Mouse (Mus musculus) heart, embryonic 13.5 days (tissue): ENCODE results near the gene Fam131b. TPM values are rescaled to one million over a fixed set of nuclear protein-coding genes. Genes with fewer than 3 reads are reported as not detected.
A peak's percentile ranks its signal among the peaks of the same experiment; 100 is the strongest.

Source experiments
- ATAC-seq: fragments of 200-750 bp; cut with Nextera tagmentation; 2 replicates; pipeline ENCODE4 v1.8.0; 2017; ENCODE audit warnings: moderate TSS enrichment; ENCODE audit not compliant: insufficient number of reproducible peaks, low FRiP score, low TSS enrichment; ENCODE audit errors: extremely low read depth
- H3K27ac ChIP-seq: fragments of 300-500 bp; sonication (generic); replicated peaks from 2 replicates; pipeline ENCODE4 v1.5.1; 2015; ENCODE audit warnings: moderate library complexity, mild to moderate bottlenecking, inconsistent platforms
- H3K27me3 ChIP-seq: fragments of 300-500 bp; sonication (generic); replicated peaks from 2 replicates; pipeline ENCODE4 v1.6.1; 2015; ENCODE audit warnings: mild to moderate bottlenecking, inconsistent platforms
- H3K36me3 ChIP-seq: fragments of 300-500 bp; sonication (generic); 2 replicates; pipeline ENCODE4 v1.6.1; 2015; ENCODE audit warnings: mild to moderate bottlenecking, inconsistent platforms
- H3K4me1 ChIP-seq: fragments of 300-500 bp; sonication (generic); 2 replicates; pipeline ENCODE4 v1.6.1; 2015; ENCODE audit warnings: inconsistent platforms
- H3K4me2 ChIP-seq: fragments of 300-500 bp; sonication (generic); 2 replicates; pipeline ENCODE4 v1.6.1; 2015; ENCODE audit warnings: inconsistent platforms, mild to moderate bottlenecking, moderate library complexity
- H3K4me3 ChIP-seq: fragments of 300-500 bp; sonication (generic); 2 replicates; pipeline ENCODE4 v1.5.1; 2015; ENCODE audit warnings: moderate library complexity, mild to moderate bottlenecking, inconsistent platforms
- H3K9ac ChIP-seq: fragments of 300-500 bp; sonication (generic); 2 replicates; pipeline ENCODE4 v1.6.1; 2015; ENCODE audit warnings: inconsistent platforms, mild to moderate bottlenecking, moderate library complexity
- H3K9me3 ChIP-seq: fragments of 300-500 bp; sonication (generic); 2 replicates; pipeline ENCODE4 v1.6.1; 2016; ENCODE audit warnings: inconsistent platforms
- WGBS: fragments of 180-500 bp; shearing (Covaris S2); methylation state at CpG from one replicate; pipeline ENCODE4 v1.1.7; 2015; ENCODE audit warnings: mixed read lengths; 5-methylcytosine and 5-hydroxymethylcytosine counted together
- polyA plus RNA-seq: library from polyadenylated mRNA; unstranded; fragments of >200 nt; fragmentation: Nextera tagmentation; extraction: Ambion mirVana; gene quantifications from 2 replicates; pipeline ENCODE4 v1.2.1, GENCODE M21; 2015

The Fam131b gene
- polyA plus RNA-seq, 1 experiment from 2014 or later, result 0.17 TPM

DNA sequence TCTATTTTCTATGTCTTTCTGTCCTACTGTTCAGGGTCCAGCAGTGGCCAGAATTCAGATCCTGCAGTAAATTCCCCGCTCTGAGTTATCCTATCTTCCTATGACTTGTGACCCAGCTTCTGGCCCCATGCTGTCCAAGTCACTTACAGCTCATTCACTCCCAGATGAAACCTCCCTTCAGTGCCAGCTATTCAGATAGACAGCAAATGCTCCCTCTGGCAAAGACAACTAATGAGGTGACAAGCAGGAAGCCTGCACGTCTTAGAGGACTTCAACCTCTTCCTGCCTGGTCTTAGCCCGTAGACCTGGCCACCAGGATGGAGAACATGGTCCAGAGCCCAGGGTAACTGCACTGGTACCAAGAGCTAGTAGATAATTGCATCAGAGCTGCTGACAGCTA, 38.5 kb upstream of the Fam131b start:
- peaks cover 44% of the 10 kb centered on the region for H3K36me3 ChIP-seq
- no peak for ATAC-seq
- no peaks in the 10 kb centered on the region for H3K9me3 ChIP-seq
- H3K4me2 ChIP-seq, result no peak overlapping the region
- H3K4me3 ChIP-seq, result no peak overlapping the region
- WGBS, result 37% methylated on average over 3 of the region's 3 CpGs
- H3K27me3 ChIP-seq, result no peaks in the 10 kb centered on the region
- H3K27ac ChIP-seq, result peak overlapping the region; percentile 72
- 0 out of 2 replicates have a peak overlapping the region, but pooled peaks have one; percentile 50 for H3K9ac ChIP-seq
- peaks cover 62% of the 10 kb centered on the region for H3K4me1 ChIP-seq

DNA sequence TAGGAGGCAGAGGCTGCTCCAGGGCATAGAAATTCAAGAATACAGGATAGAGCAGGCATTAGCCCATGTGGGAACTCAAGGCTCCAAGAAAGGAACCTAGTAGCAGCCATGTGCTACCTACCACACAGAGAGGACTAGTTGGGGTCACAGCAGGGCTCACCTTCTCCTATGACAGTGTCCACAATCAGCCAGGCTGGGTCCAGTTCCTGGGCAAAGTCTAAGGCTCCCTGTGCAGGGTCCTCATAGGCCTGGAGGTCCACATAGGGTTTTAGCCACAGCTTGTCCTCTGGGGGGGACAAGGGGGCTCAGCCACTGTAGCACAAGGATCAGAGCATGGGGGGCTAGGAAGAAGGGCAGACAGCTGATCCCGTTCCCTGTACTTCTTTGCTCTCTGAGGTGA, 38.1 kb upstream of the Fam131b start:
- peak overlapping the region; percentile 50 for H3K9ac ChIP-seq
- no peak for ATAC-seq
- H3K36me3 ChIP-seq, result peaks cover 49% of the 10 kb centered on the region
- H3K9me3 ChIP-seq, result no peaks in the 10 kb centered on the region
- peaks cover 67% of the 10 kb centered on the region for H3K4me1 ChIP-seq
- 62% methylated on average over 1 of the region's 1 CpGs for WGBS
- H3K4me3 ChIP-seq, result no peak overlapping the region
- H3K4me2 ChIP-seq, result no peak overlapping the region
- H3K27me3 ChIP-seq, result no peaks in the 10 kb centered on the region
- peak overlapping the region; percentile 72 for H3K27ac ChIP-seq

DNA sequence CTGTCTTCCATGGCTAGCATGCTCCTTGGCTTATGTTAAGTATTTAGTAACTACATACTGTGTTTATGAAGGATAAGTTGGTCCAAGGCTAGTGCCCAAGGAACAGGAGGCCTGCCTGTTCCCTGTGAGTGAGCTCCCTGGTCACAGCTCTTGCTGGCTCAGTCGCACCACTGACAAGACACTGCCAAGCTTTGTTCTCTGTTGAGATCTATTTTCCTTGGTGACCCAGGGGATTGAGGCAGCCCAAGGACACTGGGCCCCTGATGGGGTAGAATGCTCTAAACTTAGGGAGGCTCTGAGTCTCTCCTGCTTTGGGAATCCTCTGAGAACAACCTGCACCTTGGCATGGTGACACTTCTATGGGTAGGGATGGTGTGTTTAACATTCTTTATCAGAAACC, 37.6 kb upstream of the Fam131b start:
- H3K27ac ChIP-seq, result peak overlapping the region; percentile 72
- WGBS, result 36% methylated on average over 1 of the region's 1 CpGs
- no peak overlapping the region for H3K4me2 ChIP-seq
- H3K27me3 ChIP-seq, result no peaks in the 10 kb centered on the region
- peaks cover 53% of the 10 kb centered on the region for H3K36me3 ChIP-seq
- peaks cover 71% of the 10 kb centered on the region for H3K4me1 ChIP-seq
- no peaks in the 10 kb centered on the region for H3K9me3 ChIP-seq
- peak overlapping the region; percentile 50 for H3K9ac ChIP-seq
- H3K4me3 ChIP-seq, result no peak overlapping the region
- ATAC-seq, result no peak

DNA sequence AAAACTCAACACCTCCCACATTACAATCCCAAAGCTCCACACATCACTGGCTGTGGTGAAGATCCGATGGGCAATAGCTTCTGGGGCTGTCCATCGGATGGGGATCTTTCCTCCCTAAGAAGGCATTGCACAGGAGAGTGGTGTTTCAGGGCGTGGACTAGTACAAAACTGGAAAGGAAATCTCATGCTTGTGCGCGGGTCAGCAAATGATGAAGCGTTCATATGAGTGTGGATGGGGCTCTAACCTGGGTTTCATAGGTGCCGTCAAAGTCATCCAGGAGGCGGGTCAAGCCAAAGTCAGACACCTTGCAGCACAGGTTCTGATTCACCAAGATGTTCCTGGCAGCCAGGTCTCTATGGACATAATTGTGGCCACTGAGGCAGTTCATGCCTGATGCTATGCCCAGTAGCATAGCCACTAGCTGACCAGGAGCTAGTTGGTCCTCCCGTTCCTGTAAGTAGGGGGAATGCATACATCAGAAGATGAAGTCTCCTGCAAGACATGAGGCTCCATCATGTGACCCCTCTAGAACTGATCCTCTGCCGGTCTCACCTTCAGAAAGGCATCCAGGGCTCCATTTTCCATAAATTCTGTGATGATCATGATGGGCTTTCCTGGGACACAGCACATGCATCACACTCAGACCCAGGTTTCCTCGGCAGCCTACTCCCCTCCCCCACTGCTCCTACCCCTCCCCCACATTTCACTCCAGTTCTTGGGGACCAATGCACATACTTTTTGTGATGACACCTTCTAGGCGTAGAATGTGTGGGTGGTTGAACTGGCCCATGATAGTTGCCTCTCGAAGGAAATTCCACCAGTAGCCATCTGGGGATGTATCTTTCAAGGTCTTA, 36.8 kb upstream of the Fam131b start:
- Histone ChIP-seq H3K4me1 (peaks cover 79% of the 10 kb centered on the region), H3K9ac (no peak overlapping the region), H3K4me2 (no peak overlapping the region), H3K27ac (peak overlapping the region; percentile 93; the same call in 1 of the 2 replicates), H3K36me3 (peaks cover 61% of the 10 kb centered on the region), H3K4me3 (no peak overlapping the region), H3K9me3 (no peaks in the 10 kb centered on the region), H3K27me3 (no peaks in the 10 kb centered on the region)
- 84% methylated on average over 13 of the region's 13 CpGs for WGBS
- no peak for ATAC-seq

DNA sequence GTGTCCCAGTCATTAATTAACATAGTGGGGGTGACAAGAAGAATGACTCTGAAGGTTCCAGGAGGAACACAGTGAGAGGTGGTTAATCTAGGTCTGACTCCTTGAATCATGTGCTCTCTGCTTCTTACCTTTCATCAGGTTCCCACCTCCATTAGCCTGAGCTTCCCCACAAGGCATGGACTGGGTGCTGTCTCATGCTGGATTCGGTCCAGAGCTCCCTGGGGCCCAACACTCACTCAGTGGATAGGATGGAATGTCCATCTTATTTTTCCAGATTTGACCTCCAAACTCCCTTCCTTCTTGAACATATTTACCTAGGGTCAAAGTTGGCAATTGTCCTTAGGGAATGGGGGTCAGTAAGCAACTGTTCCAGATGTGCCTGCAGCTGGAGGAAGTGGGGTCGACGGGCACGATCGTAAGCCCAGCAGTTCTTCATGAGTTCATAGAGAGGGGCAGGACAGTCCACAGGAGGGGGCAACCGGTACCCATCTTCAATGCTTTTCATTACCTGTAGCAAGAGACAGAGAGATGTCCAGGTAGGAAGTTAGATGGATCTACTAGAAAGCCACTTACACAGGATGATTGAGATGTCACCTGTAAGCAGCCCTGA, 35.9 kb upstream of the Fam131b start:
- Histone ChIP-seq H3K9me3 (no peaks in the 10 kb centered on the region), H3K27ac (peak overlapping the region; percentile 93), H3K4me2 (no peak overlapping the region), H3K27me3 (no peaks in the 10 kb centered on the region), H3K36me3 (peaks cover 70% of the 10 kb centered on the region), H3K4me3 (no peak overlapping the region), H3K9ac (no peak overlapping the region), H3K4me1 (peaks cover 88% of the 10 kb centered on the region)
- 79% methylated on average over 6 of the region's 6 CpGs for WGBS
- ATAC-seq, result no peak

DNA sequence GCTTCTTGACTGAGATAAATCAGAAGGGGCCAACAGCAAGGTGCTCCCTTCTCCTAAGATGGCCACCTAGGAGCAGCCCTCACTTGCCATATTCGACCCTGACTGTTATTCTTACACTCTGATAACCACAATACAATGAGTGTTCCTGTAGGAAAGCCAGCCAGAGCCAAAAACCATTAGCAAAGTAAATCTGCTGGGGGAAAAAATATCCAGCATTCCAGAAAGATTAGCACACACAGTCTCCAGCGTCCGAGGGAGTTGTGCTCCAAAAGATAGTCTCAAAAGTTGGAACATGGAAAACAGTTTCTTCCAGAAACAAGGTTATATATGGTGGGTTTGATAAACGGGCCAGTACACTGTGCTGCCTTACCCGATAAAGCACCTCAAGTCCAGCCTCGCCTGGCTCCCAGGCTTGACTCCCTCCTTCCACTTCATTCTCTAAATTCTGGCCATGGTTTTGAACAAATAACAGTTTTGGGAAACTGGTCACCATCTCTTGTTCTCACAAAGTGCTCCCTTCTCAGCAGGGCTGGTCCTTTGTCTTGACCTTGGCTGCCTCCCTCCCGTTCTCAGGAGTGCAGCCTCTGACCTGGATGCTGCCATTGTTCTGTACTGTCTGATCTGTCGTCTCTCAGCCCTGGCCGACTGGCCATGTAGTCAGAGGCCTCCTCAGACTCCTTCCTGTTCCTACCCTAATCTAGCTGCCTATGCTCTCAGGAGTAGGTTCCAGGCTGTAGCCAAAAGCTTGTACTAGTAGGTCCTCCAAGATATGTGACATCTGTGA, 35.1 kb upstream of the Fam131b start:
- H3K27me3 ChIP-seq, result no peaks in the 10 kb centered on the region
- peaks cover 74% of the 10 kb centered on the region for H3K36me3 ChIP-seq
- no peaks in the 10 kb centered on the region for H3K9me3 ChIP-seq
- WGBS, result 30% methylated on average over 9 of the region's 9 CpGs
- H3K4me2 ChIP-seq, result peak overlapping the region; percentile 9; the same call in 1 of the 2 replicates
- no peak overlapping the region for H3K4me3 ChIP-seq
- no peak for ATAC-seq
- H3K4me1 ChIP-seq, result peaks cover 96% of the 10 kb centered on the region
- peak overlapping the region; percentile 33; the same call in 1 of the 2 replicates for H3K9ac ChIP-seq
- H3K27ac ChIP-seq, result peak overlapping the region; percentile 93

DNA sequence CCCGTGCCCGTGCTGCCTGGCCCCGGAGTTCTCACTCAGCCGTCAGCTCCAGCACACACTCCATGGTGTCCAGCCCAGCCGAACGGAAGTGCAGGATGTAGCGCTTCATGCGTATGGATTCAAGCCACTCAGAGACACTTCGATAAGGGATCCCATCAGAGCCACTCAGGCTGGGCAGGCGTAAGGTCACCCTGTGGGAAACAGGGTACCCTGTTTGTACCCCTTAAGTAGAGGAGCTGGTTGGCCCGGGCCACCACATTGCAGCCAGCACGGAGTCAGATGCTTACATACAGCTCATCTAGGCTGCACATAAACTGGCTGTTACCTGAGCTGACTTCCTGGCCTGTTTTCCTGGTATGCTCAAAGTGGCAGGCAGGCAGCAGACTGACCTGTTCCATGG, 34.5 kb upstream of the Fam131b start:
- WGBS, result 69% methylated on average over 12 of the region's 12 CpGs
- no peaks in the 10 kb centered on the region for H3K27me3 ChIP-seq
- H3K4me1 ChIP-seq, result peaks cover 100% of the 10 kb centered on the region
- peak overlapping the region; percentile 93 for H3K27ac ChIP-seq
- no peak overlapping the region for H3K4me3 ChIP-seq
- peak overlapping the region; percentile 9; the same call in 1 of the 2 replicates for H3K4me2 ChIP-seq
- no peaks in the 10 kb centered on the region for H3K9me3 ChIP-seq
- peaks cover 75% of the 10 kb centered on the region for H3K36me3 ChIP-seq
- H3K9ac ChIP-seq, result peak overlapping the region; percentile 52
- no peak for ATAC-seq

DNA sequence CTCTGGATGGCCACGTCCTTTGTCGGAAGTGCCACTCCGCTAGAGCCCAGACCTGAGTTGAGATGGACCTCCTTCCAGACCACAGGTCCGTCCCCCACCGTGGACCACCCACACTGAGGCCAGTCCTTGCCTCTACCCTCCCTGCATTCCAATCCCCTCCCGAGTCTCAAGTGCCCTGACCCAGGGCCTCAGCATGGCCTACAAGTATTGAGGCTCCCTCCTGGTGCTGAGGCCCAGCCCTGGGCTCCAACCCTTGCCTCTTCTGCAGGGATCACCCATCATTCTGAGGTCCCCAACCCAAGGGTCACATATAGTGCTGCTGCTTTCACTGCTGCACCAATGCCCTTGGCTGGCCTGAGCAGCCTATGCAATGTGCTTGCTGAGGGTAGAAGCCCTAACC, 33.5 kb upstream of the Fam131b start:
- Histone ChIP-seq H3K4me3 (no peak overlapping the region), H3K9ac (peak overlapping the region; percentile 62; the same call in 1 of the 2 replicates), H3K27me3 (no peaks in the 10 kb centered on the region), H3K4me2 (no peak overlapping the region), H3K4me1 (peaks cover 100% of the 10 kb centered on the region), H3K27ac (peak overlapping the region; percentile 55), H3K36me3 (peaks cover 82% of the 10 kb centered on the region), H3K9me3 (no peaks in the 10 kb centered on the region)
- 51% methylated on average over 6 of the region's 6 CpGs for WGBS
- no peak for ATAC-seq

DNA sequence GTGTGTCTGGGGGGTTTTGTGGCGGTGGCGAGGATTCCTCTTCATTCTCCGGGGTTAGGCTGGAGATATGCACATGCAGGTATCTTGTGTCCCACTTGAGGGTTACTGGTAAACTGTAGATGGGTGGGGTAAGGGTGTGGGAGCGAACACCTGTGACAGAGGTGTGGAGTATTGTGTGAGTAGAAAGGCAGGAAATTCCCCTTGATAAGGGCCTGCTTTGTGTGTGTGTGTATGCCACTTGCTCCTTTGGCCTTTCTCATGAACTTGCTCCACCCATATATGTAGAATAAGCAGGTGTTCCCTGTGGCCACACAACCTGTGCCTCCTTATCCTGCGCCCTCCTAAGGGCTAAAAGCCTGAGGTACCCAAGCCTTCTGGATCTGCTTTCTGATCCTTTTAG, 32.5 kb upstream of the Fam131b start:
- peaks cover 92% of the 10 kb centered on the region for H3K36me3 ChIP-seq
- H3K4me2 ChIP-seq, result no peak overlapping the region
- ATAC-seq, result no peak
- no peak overlapping the region for H3K4me3 ChIP-seq
- peak overlapping the region; percentile 62; the same call in 1 of the 2 replicates for H3K9ac ChIP-seq
- peaks cover 100% of the 10 kb centered on the region for H3K4me1 ChIP-seq
- 88% methylated on average over 5 of the region's 5 CpGs for WGBS
- H3K27ac ChIP-seq, result peak overlapping the region; percentile 55; the same call in 1 of the 2 replicates
- H3K9me3 ChIP-seq, result no peaks in the 10 kb centered on the region
- H3K27me3 ChIP-seq, result no peaks in the 10 kb centered on the region

DNA sequence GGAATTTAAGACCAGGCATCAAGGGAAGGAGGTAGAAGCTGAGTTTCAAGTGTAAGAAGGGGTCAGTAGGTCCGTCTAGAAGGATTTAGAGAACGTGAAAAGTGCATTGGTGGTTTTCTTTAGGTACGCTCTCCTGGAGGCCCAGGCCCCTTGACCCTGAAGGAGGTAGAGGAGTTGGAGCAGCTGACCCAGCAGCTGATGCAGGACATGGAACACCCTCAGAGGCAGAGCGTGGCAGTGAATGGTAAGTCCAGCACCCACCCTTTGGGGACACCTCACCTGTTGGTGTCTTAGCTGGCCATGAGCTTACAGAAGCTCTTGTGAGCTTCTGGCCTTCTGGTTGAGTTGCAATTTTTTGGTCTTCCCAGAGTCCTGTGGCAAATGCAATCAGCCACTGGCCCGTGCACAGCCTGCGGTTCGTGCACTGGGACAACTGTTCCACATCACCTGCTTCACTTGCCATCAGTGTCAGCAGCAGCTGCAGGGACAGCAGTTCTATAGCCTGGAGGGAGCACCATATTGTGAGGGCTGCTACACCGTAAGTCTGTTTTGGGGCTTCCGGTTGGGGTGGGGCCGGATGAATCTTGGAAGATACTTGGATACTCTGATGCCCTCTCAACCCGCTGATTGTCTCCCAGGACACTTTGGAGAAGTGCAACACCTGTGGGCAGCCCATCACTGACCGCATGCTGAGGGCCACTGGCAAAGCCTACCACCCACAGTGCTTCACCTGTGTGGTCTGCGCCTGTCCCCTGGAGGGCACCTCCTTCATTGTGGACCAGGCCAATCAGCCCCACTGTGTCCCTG, 31.6 kb upstream of the Fam131b start:
- Histone ChIP-seq H3K27ac (peak overlapping the region; percentile 100; the same call in 1 of the 2 replicates), H3K36me3 (peaks cover 94% of the 10 kb centered on the region), H3K9me3 (no peaks in the 10 kb centered on the region), H3K4me3 (no peak overlapping the region), H3K9ac (peak overlapping the region; percentile 100; the same call in 1 of the 2 replicates), H3K27me3 (no peaks in the 10 kb centered on the region), H3K4me2 (peak overlapping the region; percentile 98), H3K4me1 (peaks cover 100% of the 10 kb centered on the region)
- WGBS, result 89% methylated on average over 13 of the region's 13 CpGs
- ATAC-seq, result no peak
